Mouse (Mus musculus): Measurements from ENCODE around the gene Rcan1.

The Rcan1 gene

DNA sequence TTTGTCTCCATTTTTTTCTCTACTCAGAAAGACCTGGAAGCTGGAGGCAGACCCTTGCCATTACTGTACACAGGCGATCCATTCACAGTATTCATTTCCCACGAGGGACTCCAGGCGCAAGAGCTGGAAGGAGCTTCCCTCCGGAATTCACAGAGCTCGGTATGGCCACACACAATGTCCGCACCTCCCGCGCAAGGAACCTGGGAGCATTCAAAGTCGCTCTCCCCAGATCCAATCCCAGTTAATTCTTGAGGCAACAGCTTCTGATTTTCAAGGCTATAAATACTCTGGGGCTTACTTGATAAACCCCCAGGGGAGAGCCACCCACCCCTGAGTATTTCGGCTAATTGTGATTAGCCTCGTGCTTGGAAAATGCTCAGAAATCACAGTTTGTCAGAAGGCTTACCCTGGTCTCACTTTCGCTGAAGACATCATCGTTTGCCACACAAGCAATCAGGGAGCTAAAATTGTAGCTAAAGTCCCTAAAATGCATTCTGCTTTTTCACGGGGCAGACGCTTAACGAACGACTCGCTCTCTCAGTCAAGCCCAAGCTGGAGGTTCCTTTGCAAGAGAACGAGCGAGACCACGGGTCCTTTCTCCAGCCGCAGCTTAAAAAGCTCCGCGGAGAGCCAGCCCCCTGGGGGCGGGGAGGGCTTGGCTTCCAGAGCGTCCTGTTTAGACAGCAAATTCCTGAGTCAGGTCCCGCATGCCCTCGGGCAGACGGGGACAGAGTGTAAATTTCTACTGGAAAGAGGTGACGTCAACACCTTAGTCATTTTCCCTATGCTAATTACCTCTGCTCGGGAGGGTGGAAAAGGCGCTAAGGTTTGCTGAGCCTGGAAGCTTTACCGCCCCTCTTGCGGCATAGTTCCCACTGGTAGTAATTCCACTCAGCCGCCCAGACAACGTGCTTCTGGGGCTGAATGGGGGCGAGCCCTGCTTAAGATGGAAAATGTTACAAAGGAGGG is 70.9 kb downstream of the Rcan1 start:
- peak; percentile 69 for DNase-seq (ENCODE audit: low spot score)

DNA sequence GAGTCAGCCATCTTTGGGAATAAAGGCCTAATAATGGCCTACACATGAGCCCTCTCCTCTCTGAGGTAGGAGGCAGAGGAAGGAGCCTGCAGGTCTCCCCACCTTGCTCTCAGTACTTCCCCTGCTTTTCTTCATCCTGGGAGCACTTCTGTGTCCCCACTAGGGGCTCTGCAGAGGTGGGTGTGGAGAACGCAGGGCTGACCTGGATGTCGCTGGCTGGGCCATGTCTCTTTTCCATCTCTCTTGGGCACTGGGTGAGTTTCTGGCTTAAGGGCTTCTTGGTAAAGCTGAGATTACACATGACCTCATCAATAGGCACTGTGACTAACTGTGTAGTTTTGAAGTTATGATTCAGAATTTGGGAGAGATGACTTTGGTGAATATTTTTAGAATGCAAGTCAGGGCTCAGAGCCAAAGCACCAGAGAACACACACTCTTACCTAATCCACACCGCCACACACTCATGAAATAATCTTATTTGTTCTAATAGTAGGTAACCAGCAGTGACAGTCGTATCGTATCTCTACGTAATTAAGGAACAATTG is 72.0 kb downstream of the Rcan1 start:
- DNase-seq (ENCODE audit: low spot score) = no peak

DNA sequence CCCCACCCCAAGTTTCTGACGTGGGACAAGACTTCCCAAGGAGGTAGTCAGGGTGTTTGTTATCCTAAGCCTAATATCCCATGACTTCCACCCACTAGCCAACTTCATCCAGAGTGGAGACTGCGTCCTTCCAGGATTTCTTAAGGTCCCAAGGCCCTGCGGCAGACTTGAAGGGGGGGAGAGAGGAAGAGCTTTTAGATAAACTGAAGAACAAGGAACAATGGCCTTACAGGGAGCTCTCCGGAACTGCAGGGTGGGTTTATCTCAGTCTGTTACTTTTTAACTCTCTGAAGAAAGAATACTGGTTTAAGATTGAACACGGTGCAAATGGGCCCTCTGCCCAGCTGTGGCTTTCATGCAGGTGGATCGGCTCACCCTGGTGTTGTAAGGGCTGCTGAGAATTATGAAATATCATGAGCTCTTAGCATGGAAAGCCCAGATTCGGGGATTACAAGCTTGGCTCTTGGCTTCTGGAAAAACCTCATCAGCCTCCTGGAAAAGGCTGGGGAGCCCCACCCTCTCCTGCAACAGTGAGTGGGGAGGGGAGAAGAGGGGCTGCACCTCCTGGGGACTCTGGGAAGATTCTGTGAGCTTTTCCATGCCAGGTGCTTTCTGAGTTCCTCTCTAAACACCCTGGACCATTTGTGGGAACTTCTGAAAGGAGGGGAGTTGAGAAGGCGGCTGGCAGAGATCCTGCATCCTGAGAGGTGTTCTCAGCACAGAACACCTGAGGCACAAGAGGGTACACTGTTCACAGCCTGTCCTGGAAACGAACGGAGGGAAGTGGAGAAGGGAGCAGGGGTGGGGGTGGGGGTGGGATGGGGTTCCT is 72.7 kb downstream of the Rcan1 start:
- no peak for DNase-seq (ENCODE audit: low spot score)

DNA sequence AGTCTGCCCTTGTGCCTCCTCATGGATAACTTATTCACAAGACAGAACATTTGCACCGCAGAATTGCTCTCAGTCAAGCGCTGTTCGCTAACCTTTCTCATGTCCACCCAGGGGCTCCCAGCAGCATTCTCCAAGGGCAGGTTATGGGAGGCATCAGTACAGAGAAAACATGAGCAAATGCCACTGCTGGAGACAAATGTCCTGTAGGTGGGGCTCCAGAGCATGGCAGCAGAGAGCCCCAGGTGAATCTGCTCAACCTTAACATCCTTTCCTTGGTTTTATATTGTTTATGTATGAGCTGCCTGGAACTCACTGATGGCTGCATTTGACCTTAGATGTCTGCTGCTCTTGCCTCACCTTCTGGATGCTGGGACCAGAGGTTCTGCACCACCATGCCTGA is 76.9 kb downstream of the Rcan1 start:
- no peak for DNase-seq (ENCODE audit: low spot score)

DNA sequence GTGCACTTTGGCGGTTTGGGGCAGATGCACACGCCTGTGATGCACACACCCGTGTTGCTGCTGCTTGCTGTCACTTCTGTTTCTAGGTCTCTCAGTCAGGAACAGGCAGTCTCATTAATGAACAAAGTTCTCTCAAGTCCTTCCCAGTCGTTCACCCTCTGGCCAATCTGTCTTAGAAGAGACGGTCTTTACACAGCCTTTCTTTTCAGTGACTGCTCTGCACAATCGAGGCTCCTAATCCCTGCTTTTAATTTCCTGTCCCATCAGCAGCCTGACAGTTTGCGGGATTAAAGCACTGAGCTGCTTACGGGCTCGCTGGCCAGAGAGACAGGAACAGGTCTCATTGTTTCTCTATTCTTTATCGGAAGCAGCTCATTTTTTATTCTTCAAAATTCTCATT is 83.0 kb downstream of the Rcan1 start:
- DNase-seq (ENCODE audit: low spot score) = no peak

GRCm38 (mm10) chr16:92385062-92385461 is 85.6 kb downstream of the Rcan1 start:
- DNase-seq (ENCODE audit: low spot score) = peak; percentile 51

DNA sequence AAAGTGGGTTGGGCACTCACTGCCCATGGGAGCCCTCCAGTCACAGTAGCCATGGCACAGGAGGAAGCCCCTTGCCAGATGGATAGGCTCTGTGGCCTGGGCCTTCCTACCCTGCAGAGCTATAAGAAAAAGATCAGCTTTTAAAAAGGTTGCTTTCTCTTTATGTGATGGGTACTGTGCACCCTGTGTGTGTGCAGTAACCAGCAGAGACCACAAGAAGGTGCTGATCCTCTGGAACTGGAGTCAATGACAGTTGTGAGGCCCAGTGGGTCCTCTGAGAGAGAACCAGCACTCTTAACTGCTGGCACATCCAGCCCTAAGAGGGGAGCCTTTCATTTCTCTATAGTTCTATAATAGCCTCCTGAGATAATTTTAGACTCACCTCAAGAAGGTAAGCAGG is 87.3 kb downstream of the Rcan1 start:
- no peak for DNase-seq (ENCODE audit: low spot score)

- DNase-seq (ENCODE audit: low spot score) = peak; percentile 75
These were observed 88.2 kb downstream of the Rcan1 start for GRCm38 (mm10) chr16:92382508-92382907.

DNA sequence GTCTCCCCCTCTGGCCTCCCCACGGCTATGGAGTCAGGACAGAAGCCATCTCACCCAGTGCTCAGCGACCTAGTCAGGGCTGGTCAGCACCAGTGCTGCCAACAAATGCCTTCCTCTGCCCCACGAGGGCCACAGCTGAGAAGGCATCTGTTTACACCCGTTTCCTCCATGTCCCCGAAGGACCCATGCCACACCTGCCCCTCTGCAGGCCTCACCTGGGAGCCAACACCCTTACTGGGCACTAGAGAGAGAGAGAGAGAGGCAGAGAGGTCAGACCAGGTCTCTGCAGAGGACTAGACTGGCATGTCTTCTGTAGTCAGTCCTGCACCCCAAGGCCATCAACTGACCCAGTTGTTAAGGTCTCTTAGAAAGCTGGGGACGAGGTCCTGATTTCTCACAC is 89.6 kb downstream of the Rcan1 start:
- no peak for DNase-seq (ENCODE audit: low spot score)

- DNase-seq (ENCODE audit: low spot score) = peak; percentile 33
These were observed 93.7 kb downstream of the Rcan1 start for GRCm38 (mm10) chr16:92376976-92377375.

DNA sequence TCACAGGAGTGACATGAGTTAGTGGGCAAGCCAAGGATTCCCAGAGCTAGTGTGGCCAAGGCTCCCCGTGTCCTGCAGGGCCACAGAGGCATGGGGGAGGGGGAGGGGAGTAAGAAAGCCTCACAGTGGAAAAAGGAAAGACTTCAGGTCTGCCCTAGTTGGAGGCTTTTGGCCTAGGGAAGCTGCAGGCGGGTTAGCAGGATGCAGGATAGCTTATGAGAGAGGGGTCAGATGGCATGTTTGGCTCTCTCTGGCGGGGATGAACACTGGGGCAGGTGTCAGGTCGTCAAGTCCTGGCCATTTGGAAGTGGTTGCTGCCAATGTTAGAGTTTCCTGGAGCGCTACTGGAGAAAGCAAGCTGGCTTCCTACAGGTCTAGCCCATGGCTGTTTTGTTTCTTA is 99.0 kb downstream of the Rcan1 start:
- no peak for DNase-seq (ENCODE audit: low spot score)

DNA sequence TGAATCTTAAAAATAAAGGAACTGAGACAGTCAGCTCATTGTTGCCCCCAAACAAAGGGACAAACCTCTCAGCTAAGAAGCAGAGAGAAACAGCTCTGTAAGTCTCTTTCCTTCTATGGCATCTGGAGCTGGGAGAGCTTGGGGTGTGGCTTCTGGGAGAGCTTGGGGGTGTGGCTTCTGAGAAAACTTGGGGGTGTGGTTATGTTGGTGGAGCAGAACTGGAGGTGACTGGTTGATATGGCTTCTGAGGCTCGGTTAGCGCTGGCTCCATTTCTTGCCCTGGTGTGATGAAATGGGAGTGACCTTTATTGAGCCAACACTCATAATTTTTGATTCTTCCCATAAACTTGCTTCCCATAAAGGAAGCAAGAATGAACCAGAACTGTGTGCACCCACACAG is 101.4 kb downstream of the Rcan1 start:
- DNase-seq (ENCODE audit: low spot score) = no peak

- DNase-seq (ENCODE audit: low spot score) = no peak
These were observed 105.2 kb downstream of the Rcan1 start for GRCm38 (mm10) chr16:92365477-92365876.

DNA sequence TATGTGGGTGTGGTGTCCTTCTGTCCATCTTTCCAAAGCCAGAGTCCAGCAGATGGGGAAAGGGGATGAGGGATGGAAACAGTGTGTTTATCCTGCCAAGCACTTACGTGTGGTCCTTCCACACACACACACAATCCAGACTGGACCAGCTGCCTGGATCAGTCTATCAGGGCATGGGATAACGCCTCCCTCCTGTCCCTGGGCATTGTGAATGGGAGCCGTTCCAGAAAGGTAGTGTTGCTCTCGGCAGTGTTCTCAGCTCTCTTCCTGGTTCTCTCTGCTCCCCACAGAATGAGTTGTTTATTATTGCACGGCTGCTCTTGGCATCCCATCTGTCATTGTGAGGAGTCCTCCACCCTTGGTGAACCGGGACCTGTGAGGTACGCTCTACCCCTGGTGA is 110.0 kb downstream of the Rcan1 start:
- no peak for DNase-seq (ENCODE audit: low spot score)

DNA sequence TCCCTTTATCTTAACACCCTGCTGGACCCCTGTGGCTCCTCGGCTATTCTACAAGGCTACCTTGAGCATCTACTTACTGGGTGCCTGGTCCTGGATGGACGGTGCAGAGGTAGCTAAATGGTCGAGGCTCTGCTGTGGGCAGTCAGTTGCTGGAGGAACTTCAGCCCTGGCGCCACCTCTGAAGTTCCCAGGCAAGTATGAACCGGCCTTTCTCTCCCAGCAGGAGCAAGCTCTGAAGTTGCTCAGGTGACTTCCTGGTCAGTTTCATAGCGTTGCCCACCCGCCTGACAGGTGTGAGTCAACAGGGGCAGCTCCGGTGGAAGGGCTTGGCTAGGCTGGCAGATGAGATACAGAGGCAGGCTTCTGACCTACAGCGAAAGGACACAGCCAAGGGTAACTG is 111.4 kb downstream of the Rcan1 start, which contains the start of gene Kcne1:
TSS of gene Kcne1 (minus strand) at position 240 of the 400 bp plus-strand sequence.
- no peak for DNase-seq (ENCODE audit: low spot score)

DNA sequence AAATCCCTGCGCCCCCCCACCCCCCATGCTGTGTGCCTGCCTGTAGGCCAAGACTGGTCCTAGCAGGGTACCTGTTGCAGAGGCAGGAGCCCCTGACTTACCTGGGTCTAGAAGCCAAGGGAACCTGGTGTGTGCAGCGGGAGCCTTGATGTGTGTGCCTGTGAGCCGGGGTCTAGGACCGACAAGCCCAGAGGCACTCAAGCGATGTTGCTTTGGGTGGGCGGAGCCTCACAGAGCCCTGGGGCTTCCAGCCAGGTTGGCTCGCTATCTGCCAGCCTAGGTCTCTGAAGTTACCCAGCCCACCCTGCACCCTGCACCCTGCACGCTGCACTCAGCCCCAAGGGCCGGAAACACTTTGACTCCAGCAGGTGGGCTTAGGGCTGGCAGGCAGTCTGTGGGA is 111.9 kb downstream of the Rcan1 start:
- DNase-seq (ENCODE audit: low spot score) = no peak

- no peak for DNase-seq (ENCODE audit: low spot score)
These were observed 113.1 kb downstream of the Rcan1 start for GRCm38 (mm10) chr16:92357566-92357965.

GRCm38 (mm10) chr16:92357023-92357422 is 113.6 kb downstream of the Rcan1 start:
- DNase-seq (ENCODE audit: low spot score) = no peak

GRCm38 (mm10) chr16:92355982-92356381 is 114.7 kb downstream of the Rcan1 start:
- DNase-seq (ENCODE audit: low spot score) = no peak

DNA sequence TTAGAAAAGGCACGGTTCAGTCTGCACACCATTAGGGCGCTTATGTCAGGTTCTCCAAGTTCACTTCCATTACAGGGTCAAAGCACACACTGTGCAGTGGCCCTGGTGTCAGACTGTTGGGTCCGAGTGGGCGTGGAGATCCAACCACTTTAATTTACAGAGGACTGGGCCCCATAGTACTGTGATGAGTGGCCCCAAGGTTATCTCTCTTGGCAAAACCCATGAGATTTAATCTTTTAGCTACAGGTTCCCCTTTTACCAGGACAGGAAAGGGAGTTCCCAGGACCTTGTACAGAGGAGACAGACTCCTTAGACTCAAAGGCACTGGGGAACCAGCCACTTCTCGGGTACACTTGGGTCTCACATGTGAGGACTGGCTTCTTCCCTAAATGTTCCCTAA is 115.3 kb downstream of the Rcan1 start:
- DNase-seq (ENCODE audit: low spot score) = no peak

- no peak for DNase-seq (ENCODE audit: low spot score)
These were observed 116.8 kb downstream of the Rcan1 start for GRCm38 (mm10) chr16:92353897-92354296.

GRCm38 (mm10) chr16:92353295-92353694 is 117.4 kb downstream of the Rcan1 start:
- no peak for DNase-seq (ENCODE audit: low spot score)

GRCm38 (mm10) chr16:92348941-92349340 is 121.7 kb downstream of the Rcan1 start:
- DNase-seq (ENCODE audit: low spot score) = peak; percentile 22
